Mouse (Mus musculus): ENCODE measurements around the gene Shisa2. TPM values are rescaled to one million over a fixed set of nuclear protein-coding genes. Genes with fewer than 3 reads are reported as not detected.
"Not testable (repeated sequence)": the region's sequence is repeated elsewhere in the genome, so short reads cannot be mapped to it uniquely, and the experiment has no call there.

Gene Shisa2
- polyA plus RNA-seq, 1 experiment from 2014 or later: 7.6 TPM

DNA sequence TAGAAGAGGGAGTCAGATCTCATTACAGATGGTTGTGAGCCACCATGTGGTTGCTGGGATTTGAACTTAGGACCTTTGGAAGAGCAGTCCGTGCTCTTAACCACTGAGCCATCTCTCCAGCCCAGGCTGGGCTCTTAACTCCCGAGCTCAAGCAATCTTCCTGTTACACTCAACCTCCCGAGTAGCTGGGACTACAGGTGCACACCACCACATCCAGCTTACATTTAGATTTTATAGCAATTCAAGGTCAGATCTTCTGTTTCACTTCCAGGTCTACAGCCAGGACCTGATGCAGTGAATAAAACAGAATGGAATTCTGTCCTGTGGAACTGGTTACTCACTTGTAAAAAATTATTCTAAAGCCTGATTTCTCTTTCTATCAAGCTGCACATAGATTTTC, 11.0 kb upstream of the Shisa2 start:
- WGBS: 82% methylated on average over 3 of the region's 3 CpGs
- peaks cover 10% of the 10 kb centered on the region for H3K27me3 ChIP-seq (ENCODE audit: low read depth, poor library complexity, severe bottlenecking)
- H3K36me3 ChIP-seq; H3K4me3 ChIP-seq; H3K4me1 ChIP-seq; DNase-seq (ENCODE audit: low spot score); H3K9me3 ChIP-seq (replicated peaks); H3K27ac ChIP-seq (replicated peaks): not testable (repeated sequence)

DNA sequence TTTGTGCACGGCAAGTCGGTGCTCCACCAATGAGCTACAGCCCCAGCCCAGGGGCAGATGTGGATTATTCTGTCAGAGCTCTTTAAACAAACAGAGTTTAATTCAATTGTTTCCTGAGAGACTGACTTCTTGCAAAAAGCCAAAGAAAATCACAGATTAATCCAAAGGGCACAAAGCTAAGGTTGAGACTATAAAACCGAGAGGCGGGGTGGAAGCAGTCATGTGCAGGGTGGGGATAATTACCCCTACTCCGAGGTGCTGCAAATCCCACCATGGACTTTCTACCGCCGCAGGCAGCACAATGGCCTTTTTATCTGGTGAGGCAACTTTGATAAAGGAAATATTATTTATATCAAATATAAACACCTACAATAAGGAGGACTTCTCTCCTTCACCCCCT, 8.3 kb upstream of the Shisa2 start:
- no peaks in the 10 kb centered on the region for H3K36me3 ChIP-seq
- DNase-seq (ENCODE audit: low spot score): no peak
- peaks cover 13% of the 10 kb centered on the region for H3K27me3 ChIP-seq (ENCODE audit: low read depth, poor library complexity, severe bottlenecking)
- H3K9me3 ChIP-seq (replicated peaks): no peaks in the 10 kb centered on the region
- H3K4me1 ChIP-seq: peaks cover 4% of the 10 kb centered on the region; the same call in 1 of the 2 replicates
- H3K27ac ChIP-seq (replicated peaks): no peak overlapping the region
- 50% methylated on average over 7 of the region's 7 CpGs for WGBS
- no peak overlapping the region for H3K4me3 ChIP-seq

DNA sequence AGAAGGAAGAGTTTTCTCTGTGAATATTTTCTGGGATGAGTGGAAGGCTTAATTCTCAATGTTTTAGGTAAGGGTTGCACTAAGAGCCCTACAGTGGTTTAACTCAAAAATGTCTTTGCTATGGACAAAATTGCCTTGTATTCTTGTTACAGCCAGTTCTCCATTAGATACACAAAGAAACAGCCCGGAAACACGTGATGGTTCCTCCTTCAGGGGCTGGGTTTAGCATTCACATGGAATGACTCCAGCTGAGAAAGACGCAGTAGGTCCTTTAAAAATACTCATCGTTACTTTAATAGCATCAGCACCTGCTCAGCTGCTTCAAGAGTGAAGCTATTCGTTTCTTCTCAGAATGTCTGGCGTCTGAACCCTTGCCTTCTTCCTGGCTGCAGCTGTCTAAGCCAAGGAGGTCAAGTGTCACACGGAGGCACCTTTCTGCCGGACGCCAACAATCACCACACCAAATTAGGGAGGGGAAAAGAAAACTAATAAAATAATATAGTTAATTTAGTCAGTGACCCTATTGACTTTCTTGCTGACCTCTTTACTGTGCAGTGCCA, 702 bp upstream of the Shisa2 start:
- Histone ChIP-seq H3K27ac (replicated peaks) (no peak overlapping the region), H3K9me3 (replicated peaks) (no peaks in the 10 kb centered on the region), H3K4me3 (no peak overlapping the region), H3K4me1 (peaks cover 38% of the 10 kb centered on the region), H3K27me3 (ENCODE audit: low read depth, poor library complexity, severe bottlenecking) (peaks cover 67% of the 10 kb centered on the region), H3K36me3 (no peaks in the 10 kb centered on the region)
- WGBS: 42% methylated on average over 9 of the region's 9 CpGs
- DNase-seq (ENCODE audit: low spot score): no peak

DNA sequence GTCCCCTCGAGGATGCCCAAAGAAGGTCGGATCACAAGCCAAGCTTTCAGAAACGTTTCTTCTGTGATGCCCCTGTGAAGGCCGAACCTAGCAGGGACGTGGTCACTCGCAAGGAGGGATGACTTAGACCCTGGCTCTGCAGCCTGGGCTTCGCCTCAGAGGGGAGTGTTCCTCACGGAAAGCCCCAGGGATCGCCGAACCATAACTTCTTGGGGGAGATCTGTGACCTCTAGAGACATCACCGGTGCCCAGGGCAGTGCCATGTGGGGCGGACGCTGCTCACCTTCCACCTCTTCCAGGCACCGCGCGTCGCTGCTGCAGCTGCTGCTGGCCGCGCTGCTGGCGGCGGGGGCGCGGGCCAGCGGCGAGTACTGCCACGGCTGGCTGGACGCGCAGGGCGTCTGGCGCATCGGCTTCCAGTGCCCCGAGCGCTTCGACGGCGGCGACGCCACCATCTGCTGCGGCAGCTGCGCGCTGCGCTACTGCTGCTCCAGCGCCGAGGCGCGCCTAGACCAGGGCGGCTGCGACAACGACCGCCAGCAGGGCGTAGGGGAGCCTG, 777 bp downstream of the Shisa2 start:
- H3K9me3 ChIP-seq (replicated peaks): no peaks in the 10 kb centered on the region
- peak; percentile 76 for DNase-seq (ENCODE audit: low spot score)
- H3K36me3 ChIP-seq: peaks cover 7% of the 10 kb centered on the region; the same call in 1 of the 2 replicates
- WGBS: under 1% methylated on average over 51 of the region's 51 CpGs
- H3K27me3 ChIP-seq (ENCODE audit: low read depth, poor library complexity, severe bottlenecking): peaks cover 67% of the 10 kb centered on the region
- peaks cover 38% of the 10 kb centered on the region for H3K4me1 ChIP-seq
- H3K27ac ChIP-seq (replicated peaks): peak overlapping the region; percentile 86
- peak overlapping the region; percentile 71 for H3K4me3 ChIP-seq

DNA sequence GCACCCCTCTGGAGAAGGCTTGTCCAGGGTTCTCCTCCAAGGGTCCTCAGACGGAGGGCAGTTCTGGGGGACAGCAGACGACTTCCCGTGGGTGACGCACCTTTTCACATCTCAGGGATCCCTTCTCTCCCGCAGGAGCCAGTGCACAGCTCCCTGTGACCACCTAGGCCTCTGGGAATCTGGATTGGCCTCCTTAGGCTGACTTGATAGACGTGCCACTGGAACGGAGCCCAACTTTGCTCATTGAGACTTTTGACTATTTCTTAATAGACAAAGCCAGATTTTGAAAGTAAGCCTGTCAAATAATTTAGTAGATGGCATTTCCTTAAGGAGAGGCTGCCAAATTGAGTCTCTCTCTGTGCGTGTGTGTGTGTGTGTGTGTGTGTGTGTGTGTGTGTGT, 1.6 kb downstream of the Shisa2 start:
- H3K9me3 ChIP-seq (replicated peaks): no peaks in the 10 kb centered on the region
- H3K36me3 ChIP-seq: peaks cover 7% of the 10 kb centered on the region; the same call in 1 of the 2 replicates
- WGBS: 22% methylated on average over 8 of the region's 8 CpGs
- peak overlapping the region; percentile 71 for H3K4me3 ChIP-seq
- peaks cover 38% of the 10 kb centered on the region for H3K4me1 ChIP-seq
- H3K27ac ChIP-seq (replicated peaks): peak overlapping the region; percentile 86; the same call in 1 of the 2 replicates
- DNase-seq (ENCODE audit: low spot score): no peak
- H3K27me3 ChIP-seq (ENCODE audit: low read depth, poor library complexity, severe bottlenecking): peaks cover 65% of the 10 kb centered on the region

DNA sequence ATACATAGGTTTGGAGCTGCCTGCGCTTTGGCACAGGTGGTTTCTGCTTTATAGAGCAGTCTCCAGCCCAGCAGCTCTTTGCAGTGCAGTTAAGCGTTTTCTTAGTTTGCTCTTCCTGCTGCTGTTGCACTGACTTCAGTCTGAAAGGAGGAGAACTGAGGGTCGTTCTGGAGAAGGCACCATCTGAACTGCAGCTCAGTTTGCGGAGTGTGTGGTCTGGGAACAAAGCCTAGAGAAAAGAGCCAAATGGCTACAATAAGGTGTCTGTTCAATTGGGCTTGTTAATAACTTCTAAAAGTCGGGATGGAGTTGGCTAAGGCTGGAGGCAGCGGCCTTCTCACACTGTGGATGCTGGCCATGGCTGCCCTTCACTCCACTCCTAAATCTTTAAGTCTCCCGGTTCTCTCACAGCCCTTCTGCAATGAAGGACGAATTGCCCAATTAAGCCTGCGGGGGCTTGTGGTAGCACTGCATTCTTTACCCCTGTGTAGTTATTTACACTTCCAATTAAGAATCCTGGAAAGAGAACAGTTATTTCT, 2.1 kb downstream of the Shisa2 start:
- H3K9me3 ChIP-seq (replicated peaks): no peaks in the 10 kb centered on the region
- peaks cover 60% of the 10 kb centered on the region for H3K27me3 ChIP-seq (ENCODE audit: low read depth, poor library complexity, severe bottlenecking)
- peak overlapping the region; percentile 71 for H3K4me3 ChIP-seq
- H3K36me3 ChIP-seq: peaks cover 7% of the 10 kb centered on the region; the same call in 1 of the 2 replicates
- no peak for DNase-seq (ENCODE audit: low spot score)
- peaks cover 38% of the 10 kb centered on the region for H3K4me1 ChIP-seq
- no peak overlapping the region for H3K27ac ChIP-seq (replicated peaks)
- WGBS: 21% methylated on average over 9 of the region's 9 CpGs

DNA sequence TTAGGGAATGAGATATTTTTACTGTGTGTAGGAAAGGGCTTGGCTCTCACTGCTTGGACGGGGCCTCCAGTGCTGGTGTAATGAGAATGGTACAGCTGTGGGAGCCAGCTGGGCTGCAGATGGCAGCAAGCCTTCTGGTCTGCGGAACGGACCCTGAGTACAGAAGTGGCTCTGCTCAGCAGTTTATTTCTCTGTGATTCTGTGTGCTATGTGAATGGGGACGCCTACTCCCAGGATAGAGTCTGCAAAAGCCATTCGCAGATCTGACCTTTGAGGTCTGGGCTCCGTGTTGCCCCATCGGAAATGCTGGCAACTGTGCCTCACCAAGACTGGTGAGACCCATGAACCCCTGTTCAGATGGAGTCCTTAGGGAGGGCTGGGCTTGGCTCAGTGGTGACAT, 2.7 kb downstream of the Shisa2 start:
- peaks cover 38% of the 10 kb centered on the region for H3K4me1 ChIP-seq
- H3K36me3 ChIP-seq: peaks cover 7% of the 10 kb centered on the region; the same call in 1 of the 2 replicates
- H3K27me3 ChIP-seq (ENCODE audit: low read depth, poor library complexity, severe bottlenecking): peaks cover 54% of the 10 kb centered on the region
- 42% methylated on average over 7 of the region's 7 CpGs for WGBS
- peak; percentile 21 for DNase-seq (ENCODE audit: low spot score)
- H3K4me3 ChIP-seq: peak overlapping the region; percentile 71
- no peaks in the 10 kb centered on the region for H3K9me3 ChIP-seq (replicated peaks)
- no peak overlapping the region for H3K27ac ChIP-seq (replicated peaks)

DNA sequence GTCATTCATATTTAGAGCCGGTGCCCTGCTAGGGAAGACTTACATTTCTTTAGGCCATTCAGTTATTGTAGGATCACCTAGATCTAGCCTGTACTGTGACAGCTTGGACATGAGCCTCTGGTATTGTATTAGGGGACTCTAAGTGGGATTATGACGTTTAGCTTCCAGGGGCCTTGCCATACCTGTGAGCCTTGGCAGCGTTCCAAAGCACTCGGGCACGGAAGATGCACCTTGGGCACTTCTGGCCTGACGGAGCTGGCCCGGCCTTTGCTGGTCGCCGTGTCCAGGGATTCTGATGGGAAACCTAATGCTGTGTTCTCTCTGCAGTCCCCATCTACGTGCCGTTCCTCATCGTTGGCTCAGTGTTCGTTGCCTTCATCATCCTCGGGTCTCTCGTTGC, 4.2 kb downstream of the Shisa2 start:
- Histone ChIP-seq H3K27ac (replicated peaks) (no peak overlapping the region), H3K4me3 (no peak overlapping the region), H3K9me3 (replicated peaks) (no peaks in the 10 kb centered on the region), H3K27me3 (ENCODE audit: low read depth, poor library complexity, severe bottlenecking) (peaks cover 39% of the 10 kb centered on the region), H3K4me1 (peaks cover 40% of the 10 kb centered on the region), H3K36me3 (peaks cover 7% of the 10 kb centered on the region; the same call in 1 of the 2 replicates)
- DNase-seq (ENCODE audit: low spot score): no peak
- 93% methylated on average over 15 of the region's 15 CpGs for WGBS

DNA sequence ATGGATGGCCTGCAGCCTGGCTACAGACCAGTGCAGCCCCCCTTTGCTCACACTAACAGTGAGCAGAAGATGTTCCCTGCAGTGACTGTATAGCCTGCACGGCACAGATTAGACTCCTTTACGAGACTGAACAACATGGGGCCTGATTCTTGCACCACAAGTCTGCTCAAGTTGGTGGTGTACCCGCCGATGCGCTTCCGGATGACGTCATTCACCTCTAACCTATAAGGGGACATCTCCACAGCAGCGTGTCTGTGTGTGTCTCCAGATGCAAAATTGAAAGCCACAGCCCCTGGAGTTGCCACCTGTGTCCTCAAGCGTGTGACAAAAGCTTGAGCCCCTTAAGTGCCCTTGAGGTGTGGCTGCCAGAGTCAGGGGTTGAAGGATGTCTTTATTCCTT, 5.0 kb downstream of the Shisa2 start:
- 90% methylated on average over 9 of the region's 9 CpGs for WGBS
- DNase-seq (ENCODE audit: low spot score): no peak
- H3K27me3 ChIP-seq (ENCODE audit: low read depth, poor library complexity, severe bottlenecking): peaks cover 32% of the 10 kb centered on the region
- H3K4me1 ChIP-seq: peaks cover 34% of the 10 kb centered on the region
- H3K27ac ChIP-seq (replicated peaks): no peak overlapping the region
- peaks cover 7% of the 10 kb centered on the region; the same call in 1 of the 2 replicates for H3K36me3 ChIP-seq
- H3K4me3 ChIP-seq: no peak overlapping the region
- H3K9me3 ChIP-seq (replicated peaks): no peaks in the 10 kb centered on the region

DNA sequence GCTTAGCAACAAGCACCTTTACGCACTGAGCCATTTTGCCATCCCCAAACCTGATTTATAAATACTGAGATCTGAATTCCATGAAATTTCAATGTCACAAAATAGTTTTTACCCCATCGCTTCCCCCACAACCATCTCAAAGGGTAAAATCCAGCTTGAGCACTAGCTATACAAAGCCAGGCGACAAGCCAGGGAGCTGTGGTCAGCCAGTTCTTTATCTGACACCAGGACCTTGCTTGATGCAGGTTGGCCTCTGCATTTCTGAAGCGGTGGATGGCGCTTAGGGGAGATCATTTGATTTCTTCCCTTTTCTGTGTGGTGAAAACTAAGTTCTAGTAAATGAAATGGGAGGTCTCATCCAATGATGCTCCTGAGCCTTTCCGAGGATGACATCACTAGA, 7.0 kb downstream of the Shisa2 start:
- Histone ChIP-seq H3K27ac (replicated peaks) (no peak overlapping the region), H3K4me3 (no peak overlapping the region), H3K36me3 (peaks cover 7% of the 10 kb centered on the region; the same call in 1 of the 2 replicates), H3K9me3 (replicated peaks) (no peaks in the 10 kb centered on the region), H3K4me1 (peaks cover 14% of the 10 kb centered on the region), H3K27me3 (ENCODE audit: low read depth, poor library complexity, severe bottlenecking) (peaks cover 12% of the 10 kb centered on the region)
- WGBS: 89% methylated on average over 6 of the region's 6 CpGs
- no peak for DNase-seq (ENCODE audit: low spot score)

DNA sequence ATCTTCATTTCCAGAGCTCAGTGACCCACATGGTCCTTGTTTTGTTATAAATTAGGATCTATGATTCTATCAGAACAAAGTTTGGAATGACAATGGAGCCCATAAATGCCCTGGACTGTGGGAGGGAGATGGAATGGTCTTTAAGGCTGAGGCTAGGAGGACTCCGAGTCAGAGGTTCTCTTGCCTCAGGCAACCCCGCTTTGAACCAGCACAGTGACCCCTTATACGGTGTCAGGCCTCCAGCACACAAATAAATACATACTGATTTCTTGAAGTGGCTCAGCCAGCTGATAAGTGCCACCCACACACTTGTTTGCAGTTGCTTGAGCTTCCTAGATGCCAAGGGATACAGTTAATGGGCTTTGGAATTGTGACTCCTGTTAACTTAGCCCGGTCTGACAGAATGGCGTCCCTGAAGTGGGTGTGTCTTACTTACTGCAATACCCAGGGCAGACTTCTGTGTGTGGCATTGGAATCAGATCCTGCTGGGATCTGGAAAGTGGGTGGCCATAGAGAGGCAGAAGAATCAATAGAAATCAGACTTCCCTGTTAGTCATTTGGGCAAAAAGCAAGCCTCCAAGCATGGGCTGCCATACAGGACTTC, 8.3 kb downstream of the Shisa2 start:
- Histone ChIP-seq H3K9me3 (replicated peaks) (no peaks in the 10 kb centered on the region), H3K36me3 (peaks cover 7% of the 10 kb centered on the region; the same call in 1 of the 2 replicates), H3K4me1 (0 out of 2 replicates have a peak, but pooled peaks cover 2% of the 10 kb centered on the region), H3K4me3 (no peak overlapping the region), H3K27me3 (ENCODE audit: low read depth, poor library complexity, severe bottlenecking) (no peaks in the 10 kb centered on the region), H3K27ac (replicated peaks) (no peak overlapping the region)
- no peak for DNase-seq (ENCODE audit: low spot score)
- 85% methylated on average over 5 of the region's 5 CpGs for WGBS

DNA sequence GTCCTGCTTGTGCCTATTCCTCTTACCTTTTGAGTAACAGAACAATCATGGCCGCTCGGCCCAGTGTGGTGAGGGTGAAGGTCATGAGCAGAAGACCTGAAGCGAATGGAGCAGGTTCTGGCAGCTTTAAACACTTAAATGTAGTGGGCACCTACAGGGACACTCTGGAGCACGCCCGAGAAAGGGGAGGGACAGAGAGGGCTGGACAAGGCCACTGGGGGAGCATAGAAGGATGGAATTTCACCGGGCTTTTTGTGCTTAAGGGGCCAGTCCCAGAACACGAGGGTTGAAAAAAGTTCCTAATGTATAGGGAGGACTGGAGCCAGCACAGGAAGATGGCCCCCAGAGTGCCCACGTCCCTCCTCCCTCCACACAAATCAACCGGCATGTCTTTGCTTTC, 8.9 kb downstream of the Shisa2 start:
- WGBS: 79% methylated on average over 9 of the region's 9 CpGs
- DNase-seq (ENCODE audit: low spot score): no peak
- Histone ChIP-seq H3K4me1 (0 out of 2 replicates have a peak, but pooled peaks cover 2% of the 10 kb centered on the region), H3K36me3 (peaks cover 7% of the 10 kb centered on the region; the same call in 1 of the 2 replicates), H3K4me3 (no peak overlapping the region), H3K9me3 (replicated peaks) (no peaks in the 10 kb centered on the region), H3K27ac (replicated peaks) (no peak overlapping the region), H3K27me3 (ENCODE audit: low read depth, poor library complexity, severe bottlenecking) (0 out of 2 replicates have a peak, but pooled peaks cover 4% of the 10 kb centered on the region)
